Mouse (Mus musculus) heart, adult 11 months (tissue): ENCODE results near the gene Cenpm.

ENCODE experiments used
- DNase-seq: peaks from one replicate; pipeline ENCODE4 v3.0.0; 2022

The Cenpm gene

GRCm38 (mm10) chr15:82212752-82213063 is 31.8 kb downstream of the Cenpm start, which contains the start of gene Shisa8:
Gene Shisa8, minus strand, starts transcription at chr15:82212815.
- no peak for DNase-seq

- no peak for DNase-seq
Observed at GRCm38 (mm10) chr15:82211911-82212751, 32.4 kb downstream of the Cenpm start.

- DNase-seq, result no peak
Observed at GRCm38 (mm10) chr15:82211281-82211680, 33.3 kb downstream of the Cenpm start.

GRCm38 (mm10) chr15:82210801-82211200 is 33.7 kb downstream of the Cenpm start:
- no peak for DNase-seq

- DNase-seq, result no peak
Observed at GRCm38 (mm10) chr15:82209295-82210050, 35.1 kb downstream of the Cenpm start.

- no peak for DNase-seq
Observed at GRCm38 (mm10) chr15:82208307-82208706, 36.2 kb downstream of the Cenpm start.

GRCm38 (mm10) chr15:82207504-82208219 is 36.9 kb downstream of the Cenpm start:
- DNase-seq, result no peak

GRCm38 (mm10) chr15:82207105-82207459 is 37.5 kb downstream of the Cenpm start:
- DNase-seq, result no peak

GRCm38 (mm10) chr15:82206365-82207104 is 38.0 kb downstream of the Cenpm start:
- peak; percentile 99 for DNase-seq

GRCm38 (mm10) chr15:82204680-82205371 is 39.7 kb downstream of the Cenpm start:
- DNase-seq, result no peak

- no peak for DNase-seq
Observed at GRCm38 (mm10) chr15:82203611-82204351, 40.8 kb downstream of the Cenpm start.

GRCm38 (mm10) chr15:82203090-82203489 is 41.5 kb downstream of the Cenpm start:
- DNase-seq, result no peak

- DNase-seq, result no peak
Observed at GRCm38 (mm10) chr15:82202086-82202485, 42.5 kb downstream of the Cenpm start.

GRCm38 (mm10) chr15:82199546-82199945 is 45.0 kb downstream of the Cenpm start:
- DNase-seq, result no peak

GRCm38 (mm10) chr15:82198342-82198741 is 46.2 kb downstream of the Cenpm start:
- no peak for DNase-seq

GRCm38 (mm10) chr15:82197937-82198336 is 46.6 kb downstream of the Cenpm start:
- no peak for DNase-seq

GRCm38 (mm10) chr15:82197246-82197750 is 47.2 kb downstream of the Cenpm start:
- DNase-seq, result no peak

GRCm38 (mm10) chr15:82196300-82196699 is 48.2 kb downstream of the Cenpm start:
- DNase-seq, result no peak

- no peak for DNase-seq
Observed at GRCm38 (mm10) chr15:82192617-82193016, 51.9 kb downstream of the Cenpm start.

- DNase-seq, result no peak
Observed at GRCm38 (mm10) chr15:82188481-82189240, 55.9 kb downstream of the Cenpm start.
